Comparison of ENCODE assay signal across 25 mouse cellular contexts in the genomic region with DNA sequence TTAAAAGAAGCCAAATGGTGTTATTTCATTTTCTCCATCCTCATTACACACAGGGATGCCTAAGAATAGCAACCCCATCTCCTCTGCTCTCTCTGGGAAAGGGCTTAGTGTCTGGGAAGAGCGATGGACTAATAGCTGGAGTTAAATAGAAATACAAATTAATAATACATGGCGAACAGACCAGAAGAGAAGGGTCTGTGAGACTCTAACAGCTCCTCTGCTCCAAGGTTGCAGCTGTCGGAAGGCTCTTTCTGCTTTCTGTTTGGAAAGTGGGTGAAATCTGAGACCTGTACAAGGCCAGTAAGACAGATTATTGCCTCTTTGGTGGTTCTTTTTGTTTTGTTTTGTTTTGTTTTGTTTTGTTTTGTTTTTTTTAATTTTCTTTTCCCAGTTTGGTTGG. TPM values are rescaled to one million over a fixed set of nuclear protein-coding genes. Genes with fewer than 3 reads are reported as not detected.
DNase-seq lines count a peak whose midpoint lies in the region; ATAC-seq and TF ChIP-seq lines count a peak whose summit lies in the region.
"Had no signal": no experiment of that assay in that cellular context is flagged by ENCODE, and none has a peak within 500 bp of the region (broad histone marks: within the 10 kb centered on the region; RNA-seq: fewer than 3 reads in every experiment).

No protein-coding gene starts in this region.

- no peak for ATAC-seq in forebrain, embryonic 12.5 days (ENCODE audit: low FRiP score)
- ATAC-seq in forebrain, embryonic 16.5 days = no peak
- no peak for ATAC-seq in neural tube, embryonic 13.5 days (ENCODE audit: low read depth)
- ATAC-seq in limb, embryonic 14.5 days (ENCODE audit: low FRiP score, low read depth) = peak; percentile 58; the same call in 1 of the 2 replicates
- ATAC-seq in cerebellum, adult (ENCODE audit: insufficient number of reproducible peaks, low FRiP score, low TSS enrichment) = no peak
- ATAC-seq: activated CD4-positive, CD25-positive, alpha-beta regulatory T cell, adult 4 months; intestine, embryonic 16.5 days had no signal

- no peak for TF ChIP-seq POLR2A in limb, embryonic 14.5 days (IDR thresholded peaks at IDR 0.05; ENCODE audit: borderline replicate concordance, extremely low read depth, insufficient read depth, insufficient read length)

- H3K27me3 ChIP-seq in forebrain, embryonic 12.5 days = no peaks in the 10 kb centered on the region; the same call in 1 of the 2 replicates
- no peaks in the 10 kb centered on the region for H3K27me3 ChIP-seq in forebrain, embryonic 16.5 days (replicated peaks; ENCODE audit: control insufficient read depth, insufficient read depth, low read length)
- no peaks in the 10 kb centered on the region for H3K27me3 ChIP-seq in neural tube, embryonic 13.5 days
- no peaks in the 10 kb centered on the region for H3K27me3 ChIP-seq in limb, embryonic 14.5 days (ENCODE audit: control insufficient read depth, insufficient read depth, low read length)
- H3K27me3 ChIP-seq: embryonic facial prominence, embryonic 15.5 days; hindbrain, embryonic 15.5 days had no signal

- peak overlapping the region; percentile 47 for H3K27ac ChIP-seq in forebrain, embryonic 12.5 days
- no peak overlapping the region for H3K27ac ChIP-seq in forebrain, embryonic 16.5 days (ENCODE audit: low read length)
- H3K27ac ChIP-seq in neural tube, embryonic 13.5 days (replicated peaks) = peak overlapping the region; percentile 34
- no peak overlapping the region for H3K27ac ChIP-seq in limb, embryonic 14.5 days (replicated peaks; ENCODE audit: low read depth, low read length)
- H3K27ac ChIP-seq: embryonic facial prominence, embryonic 15.5 days; gastrocnemius, adult 2 months; hindbrain, embryonic 15.5 days; left cerebral cortex, adult 2 months had no signal

- H3K36me3 ChIP-seq in forebrain, embryonic 12.5 days (replicated peaks) = peaks cover 11% of the 10 kb centered on the region
- 0 out of 2 replicates have a peak, but pooled peaks cover 2% of the 10 kb centered on the region for H3K36me3 ChIP-seq in forebrain, embryonic 16.5 days (ENCODE audit: control insufficient read depth, insufficient read depth)
- H3K36me3 ChIP-seq in neural tube, embryonic 13.5 days = 0 out of 2 replicates have a peak, but pooled peaks cover 11% of the 10 kb centered on the region
- 0 out of 2 replicates have a peak, but pooled peaks cover 3% of the 10 kb centered on the region for H3K36me3 ChIP-seq in limb, embryonic 14.5 days (ENCODE audit: control insufficient read depth, insufficient read depth, low read length)
- H3K36me3 ChIP-seq: embryonic facial prominence, embryonic 15.5 days had no signal

- H3K9ac ChIP-seq in forebrain, embryonic 12.5 days = no peak overlapping the region
- H3K9ac ChIP-seq in forebrain, embryonic 16.5 days (replicated peaks; ENCODE audit: low read depth, low read length) = no peak overlapping the region
- no peak overlapping the region for H3K9ac ChIP-seq in neural tube, embryonic 13.5 days
- H3K9ac ChIP-seq in limb, embryonic 14.5 days (ENCODE audit: low read depth, low read length, severe bottlenecking) = no peak overlapping the region
- H3K9ac ChIP-seq: embryonic facial prominence, embryonic 15.5 days; hindbrain, embryonic 15.5 days had no signal

- 58% methylated on average over 3 of the region's 3 CpGs for WGBS in forebrain, embryonic 12.5 days
- 52% methylated on average over 3 of the region's 3 CpGs for WGBS in forebrain, embryonic 16.5 days
- 75% methylated on average over 3 of the region's 3 CpGs for WGBS in neural tube, embryonic 13.5 days
- 29% methylated on average over 3 of the region's 3 CpGs for WGBS in limb, embryonic 14.5 days

- no peak overlapping the region for H3K4me3 ChIP-seq in forebrain, embryonic 12.5 days (replicated peaks)
- H3K4me3 ChIP-seq in forebrain, embryonic 16.5 days (replicated peaks; ENCODE audit: low read length) = no peak overlapping the region
- no peak overlapping the region for H3K4me3 ChIP-seq in neural tube, embryonic 13.5 days
- no peak overlapping the region for H3K4me3 ChIP-seq in limb, embryonic 14.5 days (replicated peaks; ENCODE audit: low read length)
- H3K4me3 ChIP-seq: embryonic facial prominence, embryonic 15.5 days; gastrocnemius, adult 2 months; hindbrain, embryonic 15.5 days; left cerebral cortex, adult 2 months; myocyte had no signal

- H3K9me3 ChIP-seq in forebrain, embryonic 12.5 days = no peaks in the 10 kb centered on the region
- H3K9me3 ChIP-seq in forebrain, embryonic 16.5 days (ENCODE audit: control insufficient read depth, low read length) = peaks cover 3% of the 10 kb centered on the region; the same call in 1 of the 2 replicates
- H3K9me3 ChIP-seq in neural tube, embryonic 13.5 days = no peaks in the 10 kb centered on the region
- H3K9me3 ChIP-seq in limb, embryonic 14.5 days (ENCODE audit: control insufficient read depth, low read length) = peaks cover 4% of the 10 kb centered on the region; the same call in 1 of the 2 replicates
- H3K9me3 ChIP-seq: embryonic facial prominence, embryonic 15.5 days; hindbrain, embryonic 15.5 days had no signal

- no peak overlapping the region for H3K4me2 ChIP-seq in forebrain, embryonic 12.5 days
- H3K4me2 ChIP-seq in forebrain, embryonic 16.5 days (ENCODE audit: low read length) = no peak overlapping the region
- no peak overlapping the region for H3K4me2 ChIP-seq in neural tube, embryonic 13.5 days
- H3K4me2 ChIP-seq in limb, embryonic 14.5 days (replicated peaks; ENCODE audit: low read depth, low read length, severe bottlenecking) = no peak overlapping the region; the same call in 1 of the 2 replicates
- H3K4me2 ChIP-seq: embryonic facial prominence, embryonic 15.5 days; heart, embryonic 11.5 days; hindbrain, embryonic 15.5 days had no signal

- DNase-seq in neural tube, embryonic 10.5 days (ENCODE audit: extremely low spot score, low spot score) = no peak
- no peak for DNase-seq in limb, embryonic 14.5 days (ENCODE audit: low spot score)
- no peak for DNase-seq in urinary bladder, postnatal 10 days (ENCODE audit: low spot score)
- no peak for DNase-seq in heart, adult 11 months
- DNase-seq: adrenal gland, postnatal 10 days; cerebellum, postnatal 10 days; gastrocnemius, adult 2 months; heart, postnatal 10 days; kidney, postnatal 36 days; liver; lung, postnatal 10 days; right cerebral cortex, adult 18-20 months; thymus, postnatal 36 days had no signal

- peaks cover 5% of the 10 kb centered on the region for H3K4me1 ChIP-seq in forebrain, embryonic 12.5 days
- peaks cover 1% of the 10 kb centered on the region for H3K4me1 ChIP-seq in forebrain, embryonic 16.5 days (replicated peaks; ENCODE audit: control insufficient read depth, insufficient read depth, low read length)
- H3K4me1 ChIP-seq in neural tube, embryonic 13.5 days (replicated peaks) = peaks cover 8% of the 10 kb centered on the region; the same call in 1 of the 2 replicates
- peaks cover 6% of the 10 kb centered on the region for H3K4me1 ChIP-seq in limb, embryonic 14.5 days (ENCODE audit: control insufficient read depth, insufficient read depth, low read length)
- H3K4me1 ChIP-seq: hindbrain, embryonic 15.5 days had no signal

RNA-seq across cellular contexts. Expression of gene Hgd, which starts 8.4 kb away (rescaled TPM):
- 0.23 and 0.45 TPM in 2 replicates for polyA plus RNA-seq in forebrain, embryonic 12.5 days (2016; fragmentation: Nextera tagmentation; extraction: Ambion mirVana)
- polyA plus RNA-seq in forebrain, embryonic 16.5 days (2015; fragmentation: Nextera tagmentation; extraction: Ambion mirVana) = 0.19 and 0.23 TPM in 2 replicates
- 0.27 TPM in 1 of 2 replicates, not detected in the other for polyA plus RNA-seq in neural tube, embryonic 13.5 days (2015; fragmentation: Nextera tagmentation; extraction: Ambion mirVana)
- polyA plus RNA-seq in limb, embryonic 14.5 days (2012; rRNA removed) = 0.20 and 0.40 TPM in 2 replicates
- 0.12 TPM in 1 of 2 replicates, not detected in the other for polyA plus RNA-seq in limb, embryonic 14.5 days (2014; fragmentation: Nextera tagmentation; extraction: Ambion mirVana)
- polyA plus RNA-seq: activated CD4-positive, CD25-positive, alpha-beta regulatory T cell, adult 4 months; embryonic facial prominence, embryonic 15.5 days; G1E had no signal

RNA-seq across cellular contexts. Expression of gene Rabl3, which starts 31.9 kb away (rescaled TPM):
- 34.5 and 35.1 TPM in 2 replicates for polyA plus RNA-seq in forebrain, embryonic 12.5 days (2016; fragmentation: Nextera tagmentation; extraction: Ambion mirVana)
- 16.6 and 17.0 TPM in 2 replicates for polyA plus RNA-seq in forebrain, embryonic 16.5 days (2015; fragmentation: Nextera tagmentation; extraction: Ambion mirVana)
- polyA plus RNA-seq in neural tube, embryonic 13.5 days (2015; fragmentation: Nextera tagmentation; extraction: Ambion mirVana) = 21.6 and 23.9 TPM in 2 replicates
- polyA plus RNA-seq in limb, embryonic 14.5 days (2012; rRNA removed) = 11.9 and 14.2 TPM in 2 replicates
- polyA plus RNA-seq in limb, embryonic 14.5 days (2014; fragmentation: Nextera tagmentation; extraction: Ambion mirVana) = 27.8 TPM in 2 replicates

RNA-seq across cellular contexts. Expression of gene Gtf2e1, which starts 32.0 kb away (rescaled TPM):
- 49.3 and 52.6 TPM in 2 replicates for polyA plus RNA-seq in forebrain, embryonic 12.5 days (2016; fragmentation: Nextera tagmentation; extraction: Ambion mirVana)
- polyA plus RNA-seq in forebrain, embryonic 16.5 days (2015; fragmentation: Nextera tagmentation; extraction: Ambion mirVana) = 40.4 and 46.0 TPM in 2 replicates
- 28.5 and 29.6 TPM in 2 replicates for polyA plus RNA-seq in neural tube, embryonic 13.5 days (2015; fragmentation: Nextera tagmentation; extraction: Ambion mirVana)
- 17.7 and 23.0 TPM in 2 replicates for polyA plus RNA-seq in limb, embryonic 14.5 days (2012; rRNA removed)
- polyA plus RNA-seq in limb, embryonic 14.5 days (2014; fragmentation: Nextera tagmentation; extraction: Ambion mirVana) = 28.2 and 28.9 TPM in 2 replicates

Comparison
In these comparisons a context has a peak if more than half of its experiments do, and no peak if none do; other contexts are left out.
1. H3K27ac ChIP-seq: peak in forebrain, embryonic 12.5 days (single experiment) and neural tube, embryonic 13.5 days (single experiment); none in forebrain, embryonic 16.5 days (single experiment) and limb, embryonic 14.5 days (single experiment).